Comparison of ENCODE assay signal across 16 mouse cellular contexts in genomic region chr7:64753678-64754077, GRCm38 (mm10).
"Had no signal": no experiment of that assay in that cellular context is flagged by ENCODE, and none has a peak within 500 bp of the region (broad histone marks: within the 10 kb centered on the region; RNA-seq: fewer than 3 reads in every experiment).

No protein-coding gene starts in this region.

- H3K4me3 ChIP-seq: kidney, embryonic 15.5 days; layer of hippocampus, adult 2 months; limb, embryonic 13.5 days; midbrain, embryonic 10.5 days; myocyte; neural tube, embryonic 12.5 days had no signal

- H3K27me3 ChIP-seq: kidney, embryonic 15.5 days; limb, embryonic 13.5 days; neural tube, embryonic 12.5 days had no signal

- H3K4me2 ChIP-seq: kidney, embryonic 15.5 days; limb, embryonic 13.5 days; lung, embryonic 14.5 days; neural tube, embryonic 12.5 days had no signal

- H3K36me3 ChIP-seq: kidney, embryonic 15.5 days; limb, embryonic 13.5 days had no signal

- DNase-seq: left cerebral cortex, postnatal 4 days; lung, postnatal 4 days; midbrain, embryonic 14.5 days; retina, postnatal 1 day; right cerebral cortex, postnatal 4 days; spleen, adult 18-20 months; thymus, adult 18-20 months; thymus, postnatal 14 days had no signal

- H3K9ac ChIP-seq: kidney, embryonic 15.5 days; limb, embryonic 13.5 days; liver, embryonic 14.5 days; lung, embryonic 14.5 days; neural tube, embryonic 12.5 days had no signal

- H3K9me3 ChIP-seq: kidney, embryonic 15.5 days; limb, embryonic 13.5 days; midbrain, embryonic 10.5 days; neural tube, embryonic 12.5 days had no signal

- H3K27ac ChIP-seq: kidney, embryonic 15.5 days; limb, embryonic 13.5 days; liver, embryonic 14.5 days; midbrain, embryonic 10.5 days; neural tube, embryonic 12.5 days had no signal
